Mouse (Mus musculus) hindbrain, embryonic 10.5 days (tissue): ENCODE data around the gene Pdlim5. TPM values are rescaled to one million over a fixed set of nuclear protein-coding genes. Genes with fewer than 3 reads are reported as not detected.

Experiments used
- DNase-seq: peaks from one replicate; pipeline ENCODE4 v3.0.0-alpha.2; 2017; ENCODE audit warnings: low spot score
- H3K27ac ChIP-seq: fragments of 300-500 bp; sonication (generic); 2 replicates; pipeline ENCODE4 v1.5.1; 2016; ENCODE audit warnings: mild to moderate bottlenecking, moderate library complexity
- H3K27me3 ChIP-seq: fragments of 300-500 bp; sonication (generic); 2 replicates; pipeline ENCODE4 v1.6.1; 2016; ENCODE audit warnings: mild to moderate bottlenecking; ENCODE audit not compliant: poor library complexity, insufficient read depth, severe bottlenecking
- H3K36me3 ChIP-seq: fragments of 300-500 bp; sonication (generic); 2 replicates; pipeline ENCODE4 v1.6.1; 2016; ENCODE audit warnings: mild to moderate bottlenecking, moderate library complexity
- H3K4me1 ChIP-seq: fragments of 300-500 bp; sonication (generic); replicated peaks from 2 replicates; pipeline ENCODE4 v1.6.1; 2016; ENCODE audit warnings: mild to moderate bottlenecking
- H3K4me3 ChIP-seq: fragments of 300-500 bp; sonication (generic); 2 replicates; pipeline ENCODE4 v1.5.1; 2016; ENCODE audit warnings: mild to moderate bottlenecking, moderate library complexity
- H3K9me3 ChIP-seq: fragments of 300-500 bp; sonication (generic); 2 replicates; pipeline ENCODE4 v1.6.1; 2016; ENCODE audit warnings: mild to moderate bottlenecking, moderate library complexity
- WGBS: fragments of 180-500 bp; shearing (Covaris S2); methylation state at CpG from one replicate; pipeline ENCODE4 v1.1.7; 2016; 5-methylcytosine and 5-hydroxymethylcytosine counted together
- polyA plus RNA-seq: library from polyadenylated mRNA; unstranded; fragments of >200 nt; fragmentation: Nextera tagmentation; extraction: Ambion mirVana; gene quantifications from 2 replicates; pipeline ENCODE4 v1.2.1, GENCODE M21; 2016

The Pdlim5 gene
- polyA plus RNA-seq, 1 experiment from 2014 or later: 14.6 TPM

GRCm38 (mm10) chr3:142321930-142322329 lies 73.6 kb downstream of the Pdlim5 start:
- no peak overlapping the region for H3K27ac ChIP-seq
- no peaks in the 10 kb centered on the region for H3K36me3 ChIP-seq
- H3K4me3 ChIP-seq: no peak overlapping the region
- H3K4me1 ChIP-seq: peaks cover 7% of the 10 kb centered on the region
- H3K27me3 ChIP-seq: no peaks in the 10 kb centered on the region
- WGBS: 84% methylated on average over 6 of the region's 6 CpGs
- no peaks in the 10 kb centered on the region for H3K9me3 ChIP-seq
- no peak for DNase-seq

- H3K9me3 ChIP-seq: no peaks in the 10 kb centered on the region
- H3K27me3 ChIP-seq: no peaks in the 10 kb centered on the region
- DNase-seq: peak; percentile 64
- WGBS: 19% methylated on average over 2 of the region's 2 CpGs
- no peak overlapping the region for H3K4me3 ChIP-seq
- no peaks in the 10 kb centered on the region for H3K36me3 ChIP-seq
- peaks cover 10% of the 10 kb centered on the region for H3K4me1 ChIP-seq
- H3K27ac ChIP-seq: peak overlapping the region; percentile 31
Measured at GRCm38 (mm10) chr3:142318147-142318546, 77.3 kb downstream of the Pdlim5 start.

GRCm38 (mm10) chr3:142316138-142316740 lies 79.3 kb downstream of the Pdlim5 start:
- no peak for DNase-seq
- Histone ChIP-seq H3K4me1 (peaks cover 10% of the 10 kb centered on the region), H3K4me3 (no peak overlapping the region), H3K27me3 (no peaks in the 10 kb centered on the region), H3K36me3 (no peaks in the 10 kb centered on the region), H3K27ac (no peak overlapping the region), H3K9me3 (no peaks in the 10 kb centered on the region)
- 53% methylated on average over 2 of the region's 2 CpGs for WGBS

GRCm38 (mm10) chr3:142311075-142311474 lies 84.4 kb downstream of the Pdlim5 start:
- peaks cover 15% of the 10 kb centered on the region for H3K4me1 ChIP-seq
- H3K9me3 ChIP-seq: no peaks in the 10 kb centered on the region
- no peaks in the 10 kb centered on the region for H3K27me3 ChIP-seq
- DNase-seq: no peak
- no peak overlapping the region for H3K4me3 ChIP-seq
- 56% methylated on average over 2 of the region's 2 CpGs for WGBS
- H3K36me3 ChIP-seq: no peaks in the 10 kb centered on the region
- no peak overlapping the region for H3K27ac ChIP-seq

- no peak for DNase-seq
- 45% methylated on average over 2 of the region's 2 CpGs for WGBS
- no peaks in the 10 kb centered on the region for H3K36me3 ChIP-seq
- no peak overlapping the region for H3K4me3 ChIP-seq
- no peaks in the 10 kb centered on the region for H3K27me3 ChIP-seq
- peaks cover 15% of the 10 kb centered on the region for H3K4me1 ChIP-seq
- H3K27ac ChIP-seq: no peak overlapping the region
- no peaks in the 10 kb centered on the region for H3K9me3 ChIP-seq
Measured at GRCm38 (mm10) chr3:142310446-142310845, 85.0 kb downstream of the Pdlim5 start.

- Histone ChIP-seq H3K27ac (no peak overlapping the region), H3K27me3 (no peaks in the 10 kb centered on the region), H3K36me3 (no peaks in the 10 kb centered on the region), H3K4me1 (no peaks in the 10 kb centered on the region), H3K9me3 (no peaks in the 10 kb centered on the region), H3K4me3 (no peak overlapping the region)
- 86% methylated on average over 7 of the region's 7 CpGs for WGBS
- no peak for DNase-seq
Measured at GRCm38 (mm10) chr3:142295287-142295676, 100.2 kb downstream of the Pdlim5 start.

GRCm38 (mm10) chr3:142294616-142295286 lies 100.7 kb downstream of the Pdlim5 start:
- no peak for DNase-seq
- no peak overlapping the region for H3K4me3 ChIP-seq
- no peaks in the 10 kb centered on the region for H3K36me3 ChIP-seq
- H3K27me3 ChIP-seq: no peaks in the 10 kb centered on the region
- no peaks in the 10 kb centered on the region for H3K4me1 ChIP-seq
- no peaks in the 10 kb centered on the region for H3K9me3 ChIP-seq
- 34% methylated on average over 7 of the region's 7 CpGs for WGBS
- no peak overlapping the region for H3K27ac ChIP-seq

GRCm38 (mm10) chr3:142293561-142293960 lies 101.9 kb downstream of the Pdlim5 start:
- no peak overlapping the region for H3K4me3 ChIP-seq
- H3K36me3 ChIP-seq: no peaks in the 10 kb centered on the region
- H3K27me3 ChIP-seq: no peaks in the 10 kb centered on the region
- no peak for DNase-seq
- WGBS: 87% methylated on average over 7 of the region's 7 CpGs
- no peaks in the 10 kb centered on the region for H3K4me1 ChIP-seq
- H3K27ac ChIP-seq: no peak overlapping the region
- H3K9me3 ChIP-seq: no peaks in the 10 kb centered on the region

GRCm38 (mm10) chr3:142282706-142283105 lies 112.8 kb downstream of the Pdlim5 start:
- WGBS: 59% methylated on average over 9 of the region's 9 CpGs
- Histone ChIP-seq H3K4me3 (no peak overlapping the region), H3K36me3 (no peaks in the 10 kb centered on the region), H3K9me3 (no peaks in the 10 kb centered on the region), H3K27me3 (no peaks in the 10 kb centered on the region), H3K4me1 (0 out of 2 replicates have a peak, but pooled peaks cover 5% of the 10 kb centered on the region), H3K27ac (no peak overlapping the region)
- DNase-seq: peak; percentile 33

- H3K27ac ChIP-seq: peak overlapping the region; percentile 40; the same call in 1 of the 2 replicates
- 0 out of 2 replicates have a peak, but pooled peaks cover 5% of the 10 kb centered on the region for H3K4me1 ChIP-seq
- no peaks in the 10 kb centered on the region for H3K9me3 ChIP-seq
- H3K4me3 ChIP-seq: no peak overlapping the region
- no peaks in the 10 kb centered on the region for H3K27me3 ChIP-seq
- WGBS: 86% methylated on average over 7 of the region's 7 CpGs
- no peak for DNase-seq
- H3K36me3 ChIP-seq: no peaks in the 10 kb centered on the region
Measured at GRCm38 (mm10) chr3:142281656-142282055, 113.8 kb downstream of the Pdlim5 start.

GRCm38 (mm10) chr3:142281093-142281445 lies 114.4 kb downstream of the Pdlim5 start:
- DNase-seq: no peak
- 86% methylated on average over 1 of the region's 1 CpGs for WGBS

GRCm38 (mm10) chr3:142280366-142281092 lies 115.0 kb downstream of the Pdlim5 start:
- no peaks in the 10 kb centered on the region for H3K9me3 ChIP-seq
- DNase-seq: no peak
- WGBS: 87% methylated on average over 6 of the region's 6 CpGs
- no peaks in the 10 kb centered on the region for H3K36me3 ChIP-seq
- H3K27me3 ChIP-seq: no peaks in the 10 kb centered on the region
- 0 out of 2 replicates have a peak, but pooled peaks cover 5% of the 10 kb centered on the region for H3K4me1 ChIP-seq
- no peak overlapping the region for H3K27ac ChIP-seq
- no peak overlapping the region for H3K4me3 ChIP-seq

More at GRCm38 (mm10) chr3:142281093-142281445, 114.4 kb downstream of the Pdlim5 start:
- Histone ChIP-seq H3K36me3 (no peaks in the 10 kb centered on the region), H3K27me3 (no peaks in the 10 kb centered on the region), H3K27ac (no peak overlapping the region), H3K4me3 (no peak overlapping the region), H3K9me3 (no peaks in the 10 kb centered on the region), H3K4me1 (0 out of 2 replicates have a peak, but pooled peaks cover 5% of the 10 kb centered on the region)

GRCm38 (mm10) chr3:142279011-142279410 lies 116.5 kb downstream of the Pdlim5 start:
- no peak overlapping the region for H3K4me3 ChIP-seq
- H3K4me1 ChIP-seq: 0 out of 2 replicates have a peak, but pooled peaks cover 5% of the 10 kb centered on the region
- 94% methylated on average over 3 of the region's 3 CpGs for WGBS
- DNase-seq: no peak
- no peak overlapping the region for H3K27ac ChIP-seq
- H3K36me3 ChIP-seq: no peaks in the 10 kb centered on the region
- H3K9me3 ChIP-seq: no peaks in the 10 kb centered on the region
- H3K27me3 ChIP-seq: no peaks in the 10 kb centered on the region
